Mouse (Mus musculus) 416B (cell line): Measurements from ENCODE around the gene Neurod1.
A peak's percentile ranks its signal among the peaks of the same experiment; 100 is the strongest.

Experiments
- DNase-seq: peaks from one replicate; pipeline ENCODE4 v3.0.0; 2011; ENCODE audit warnings: low read depth

The Neurod1 gene

GRCm38 (mm10) chr2:79456575-79457349 lies at the start of gene Neurod1, which contains the start of gene Cerkl:
Gene Neurod1, minus strand, starts transcription at chr2:79456751.
Gene Cerkl, minus strand, starts transcription at chr2:79456785.
- no peak for DNase-seq

DNA sequence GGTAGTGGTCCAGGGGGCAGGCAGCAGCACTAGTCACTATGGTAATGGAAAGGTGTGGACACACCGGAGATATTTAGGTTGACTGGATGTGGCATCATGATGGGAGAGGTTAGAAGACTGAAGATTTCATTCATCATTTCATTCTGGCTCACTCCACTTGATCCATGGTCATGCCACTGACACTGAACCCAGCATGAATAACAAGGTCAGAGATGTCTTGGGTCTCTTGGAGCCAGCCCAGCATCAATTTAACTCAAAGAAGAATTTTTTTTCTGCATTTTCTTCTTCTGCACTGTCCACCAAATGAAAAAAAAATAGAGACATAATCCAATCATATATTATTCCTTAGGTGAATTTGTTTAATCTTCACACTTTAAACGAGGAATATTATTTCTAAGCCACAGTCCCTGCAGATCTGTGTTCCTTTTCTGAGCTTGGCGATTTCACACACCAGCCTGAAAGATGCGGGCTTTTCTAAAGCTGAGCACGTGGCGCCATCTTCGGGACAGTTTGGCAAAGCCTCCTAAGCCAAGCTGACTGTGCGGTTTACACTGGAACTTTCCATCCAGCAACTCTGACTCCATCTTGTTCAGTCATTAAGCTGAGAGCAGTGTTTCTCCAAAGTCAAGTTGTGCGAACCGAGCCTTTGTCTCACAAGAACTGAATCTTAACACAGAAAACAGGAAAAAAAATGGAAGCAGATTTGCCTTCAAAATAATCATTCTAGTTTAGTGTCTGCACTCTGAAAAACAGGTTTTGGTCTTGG lies 42.6 kb upstream of the Neurod1 start:
- peak; percentile 84 for DNase-seq

DNA sequence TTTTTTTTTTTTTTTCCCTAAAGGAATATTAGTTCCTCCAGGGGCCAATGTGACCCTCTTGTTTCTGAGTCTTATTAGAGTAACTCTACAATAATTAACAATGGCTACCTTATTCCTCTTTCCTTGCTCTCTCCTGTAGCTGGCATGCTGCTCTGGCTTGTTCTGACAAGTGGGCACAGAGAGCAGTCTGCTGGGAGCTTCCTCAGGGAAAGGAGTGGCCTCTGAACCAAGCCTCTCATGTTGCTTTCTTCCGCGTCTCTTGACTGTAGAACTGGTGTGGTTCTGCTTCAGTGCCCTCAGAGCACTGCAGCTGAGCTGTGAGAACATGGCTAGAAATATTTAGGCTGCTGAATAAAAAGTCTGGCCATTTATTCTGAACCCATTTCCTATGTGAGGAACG lies 28.6 kb upstream of the Neurod1 start:
- no peak for DNase-seq

DNA sequence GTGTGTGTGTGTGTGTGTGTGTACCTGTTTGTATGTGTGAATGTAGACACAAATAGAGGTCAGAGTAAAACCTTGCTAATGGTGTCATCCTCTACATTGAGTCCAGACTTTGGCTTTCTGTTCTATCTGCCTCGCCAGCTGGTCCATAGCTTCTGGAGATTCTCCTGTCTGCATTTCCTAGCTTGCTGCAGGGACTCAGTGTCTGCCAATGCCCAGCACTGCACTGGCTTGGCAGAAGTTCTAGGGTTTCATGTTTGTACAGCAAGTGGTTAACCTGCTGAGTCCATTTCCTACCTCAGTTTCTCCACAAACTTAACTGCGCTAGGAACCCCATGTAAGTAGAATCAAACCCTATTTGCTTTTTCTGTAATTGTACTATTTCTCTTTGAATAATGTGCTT lies 26.0 kb upstream of the Neurod1 start:
- DNase-seq = no peak

DNA sequence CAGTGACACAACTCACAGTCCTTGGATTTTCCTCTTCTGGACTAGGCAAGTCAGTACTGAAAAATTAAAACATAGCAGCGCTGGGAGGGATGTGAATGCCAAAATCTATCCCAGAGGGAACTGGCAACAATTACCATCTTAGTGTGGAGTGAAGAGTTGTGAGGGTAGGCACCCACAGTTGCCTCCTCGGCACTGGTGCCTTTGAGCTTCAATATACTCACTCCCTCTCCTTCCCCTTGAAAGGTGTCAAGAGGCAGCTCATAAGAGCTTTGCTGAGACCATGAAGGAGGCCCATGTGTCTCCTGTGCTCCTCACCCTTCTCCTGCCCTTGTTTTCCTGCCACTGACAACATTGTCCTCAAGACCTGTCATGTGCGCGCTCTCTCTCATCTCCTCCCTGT lies 5.9 kb upstream of the Neurod1 start:
- no peak for DNase-seq

DNA sequence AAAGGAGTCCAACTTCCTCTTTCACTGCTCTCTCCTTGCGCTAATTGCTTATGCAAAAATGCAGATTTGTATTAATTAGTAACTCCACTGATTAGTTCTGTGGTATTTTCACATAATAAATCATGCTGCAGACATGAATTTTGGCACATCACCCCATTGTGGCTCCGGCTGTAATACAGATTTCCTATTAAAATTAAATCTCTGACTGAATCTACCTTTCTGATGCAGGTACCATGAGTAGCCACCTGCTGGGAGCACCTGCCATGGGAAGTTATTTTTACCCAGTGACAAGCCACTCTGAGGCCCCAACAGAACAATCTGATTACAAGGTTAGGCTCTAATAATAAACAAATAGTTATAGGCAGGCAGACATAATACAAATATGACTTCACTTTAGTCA lies 5.3 kb upstream of the Neurod1 start:
- no peak for DNase-seq

GRCm38 (mm10) chr2:79460586-79460985 lies 4.0 kb upstream of the Neurod1 start:
- DNase-seq = peak; percentile 9

- DNase-seq = no peak
Measured at GRCm38 (mm10) chr2:79460107-79460506, 3.6 kb upstream of the Neurod1 start.

- no peak for DNase-seq
Measured at GRCm38 (mm10) chr2:79459061-79460045, 2.8 kb upstream of the Neurod1 start.

- no peak for DNase-seq
Measured at GRCm38 (mm10) chr2:79457932-79458331, 1.4 kb upstream of the Neurod1 start.

DNA sequence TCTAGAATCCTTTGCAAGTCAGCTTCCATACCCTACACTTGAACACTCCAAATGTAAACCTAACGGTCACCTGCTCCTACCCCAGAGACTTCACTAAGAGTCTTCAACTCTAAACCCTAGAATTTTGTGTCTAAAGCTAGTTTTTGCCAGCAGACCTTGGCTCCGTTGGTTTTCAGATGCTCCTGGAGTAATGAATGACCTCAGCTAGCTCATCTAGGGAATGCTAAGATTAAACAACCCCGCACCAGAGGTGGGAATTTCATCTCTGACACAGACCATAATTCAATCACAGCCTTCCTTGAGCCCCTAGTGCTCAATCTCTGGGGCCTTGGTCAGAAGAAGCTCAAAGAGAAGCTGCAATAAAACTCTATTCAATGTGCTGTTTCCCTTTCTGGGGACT lies 883 bp upstream of the Neurod1 start:
- DNase-seq = no peak

GRCm38 (mm10) chr2:79455646-79456045 lies 905 bp downstream of the Neurod1 start:
- no peak for DNase-seq

DNA sequence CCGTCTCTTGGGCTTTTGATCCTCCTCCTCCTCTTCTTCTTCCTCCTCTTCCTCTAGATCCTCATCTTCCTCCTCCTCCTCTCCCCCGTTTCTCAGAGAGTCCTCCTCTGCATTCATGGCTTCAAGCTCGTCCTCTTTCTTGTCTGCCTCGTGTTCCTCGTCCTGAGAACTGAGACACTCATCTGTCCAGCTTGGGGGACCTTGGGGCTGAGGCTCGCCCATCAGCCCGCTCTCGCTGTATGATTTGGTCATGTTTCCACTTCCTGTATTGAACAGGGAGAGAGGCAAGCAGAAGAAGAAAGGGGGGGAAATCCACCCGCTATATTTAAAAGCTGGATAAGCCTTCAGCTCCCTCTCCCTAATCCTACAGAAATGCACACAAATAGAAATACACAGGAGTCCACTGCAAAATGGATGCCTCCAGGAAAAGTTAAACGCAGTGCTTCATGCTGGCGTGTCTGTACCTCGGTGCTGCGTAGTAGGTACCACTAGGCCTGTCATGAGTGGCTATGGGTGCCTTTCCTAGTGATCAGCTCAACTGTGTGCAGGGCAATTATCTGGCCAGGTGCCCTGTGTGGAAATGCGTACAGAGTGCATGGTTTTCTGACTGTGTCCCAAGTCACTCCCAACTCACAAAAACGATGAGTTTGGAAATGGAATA lies 1.6 kb downstream of the Neurod1 start:
- no peak for DNase-seq

DNA sequence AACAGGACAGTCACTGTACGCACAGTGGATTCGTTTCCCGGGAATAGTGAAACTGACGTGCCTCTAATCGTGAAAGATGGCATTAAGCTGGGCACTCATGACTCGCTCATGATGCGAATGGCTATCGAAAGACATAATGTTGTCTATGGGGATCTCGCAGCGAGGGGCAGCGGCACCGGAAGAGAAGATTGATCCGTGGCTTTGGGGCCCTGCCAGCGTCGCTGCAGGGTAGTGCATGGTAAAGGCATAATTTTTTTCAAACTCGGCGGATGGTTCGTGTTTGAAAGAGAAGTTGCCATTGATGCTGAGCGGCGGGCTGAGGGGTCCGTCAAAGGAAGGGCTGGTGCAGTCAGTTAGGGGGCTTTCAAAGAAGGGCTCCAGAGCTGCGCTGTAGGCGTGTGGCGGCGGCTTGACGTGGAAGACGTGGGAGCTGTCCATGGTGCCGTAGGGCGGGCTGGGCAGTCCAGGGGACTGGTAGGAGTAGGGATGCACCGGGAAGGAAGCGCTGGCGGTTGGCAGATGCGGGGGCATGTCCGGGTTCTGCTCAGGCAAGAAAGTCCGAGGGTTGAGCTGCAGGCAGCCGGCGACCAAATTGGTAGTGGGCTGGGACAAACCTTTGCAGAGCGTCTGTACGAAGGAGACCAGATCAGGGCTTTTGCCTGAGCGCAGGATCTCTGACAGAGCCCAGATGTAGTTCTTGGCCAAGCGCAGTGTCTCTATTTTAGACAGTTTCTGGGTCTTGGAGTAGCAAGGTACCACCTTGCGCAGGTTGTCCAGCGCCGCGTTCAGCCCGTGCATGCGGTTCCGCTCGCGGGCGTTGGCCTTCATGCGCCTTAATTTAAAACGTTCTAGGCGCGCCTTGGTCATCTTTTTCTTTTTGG lies 2.4 kb downstream of the Neurod1 start:
- no peak for DNase-seq

- no peak for DNase-seq
Measured at GRCm38 (mm10) chr2:79451438-79451837, 5.1 kb downstream of the Neurod1 start.

DNA sequence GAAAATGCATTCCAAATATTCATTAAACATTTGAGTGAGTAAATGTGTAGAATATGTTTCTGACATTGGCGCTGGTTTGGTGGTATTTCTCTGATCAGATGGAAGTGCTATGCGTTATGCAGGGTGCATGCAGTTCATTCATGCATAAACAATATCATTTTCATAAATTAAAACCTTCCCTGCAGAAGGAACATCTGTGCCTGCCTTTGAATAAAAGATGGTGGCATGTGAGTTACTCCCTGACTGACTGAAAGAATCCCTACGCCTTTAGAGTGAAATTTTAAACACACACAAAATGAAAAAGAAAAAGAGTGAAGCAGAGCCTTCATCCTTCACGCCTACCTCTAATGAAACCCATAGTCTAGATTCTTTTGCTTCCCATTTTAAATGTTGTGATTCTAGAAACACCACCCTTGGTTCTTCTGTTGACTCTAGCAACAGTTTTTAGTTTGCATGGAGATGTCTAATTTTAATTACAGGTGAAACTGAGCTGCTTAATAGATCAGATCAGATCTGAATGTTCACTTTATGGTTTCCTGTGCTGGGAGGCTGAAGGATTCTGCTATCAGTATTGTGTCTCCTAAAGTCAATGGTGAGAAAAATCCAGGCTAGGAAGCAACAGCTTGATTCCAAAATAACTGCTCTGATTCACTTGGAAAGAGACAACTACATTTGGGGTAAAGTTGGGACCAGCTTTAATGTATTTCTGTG lies 5.7 kb downstream of the Neurod1 start:
- no peak for DNase-seq

GRCm38 (mm10) chr2:79449371-79449770 lies 7.2 kb downstream of the Neurod1 start:
- DNase-seq = no peak

DNA sequence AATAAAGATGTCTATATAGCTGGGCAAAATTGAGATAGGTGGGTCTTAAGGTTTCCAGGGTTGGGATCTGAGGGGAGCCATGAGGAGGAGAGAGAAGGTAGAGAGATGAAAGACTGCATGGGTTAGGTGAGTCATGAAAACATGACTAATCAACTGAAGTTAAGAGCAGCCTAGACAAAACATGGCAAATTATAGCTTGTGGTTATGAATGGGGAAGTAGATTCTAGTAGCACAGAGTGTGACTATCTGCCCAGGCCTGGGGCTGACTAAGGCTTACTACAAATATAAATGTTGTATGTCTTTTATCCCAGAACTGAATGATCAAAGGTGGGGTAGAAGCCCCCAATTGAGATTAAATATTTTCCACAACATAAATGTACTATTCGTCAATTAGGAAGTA lies 9.4 kb downstream of the Neurod1 start:
- DNase-seq = peak; percentile 84

- DNase-seq = no peak
Measured at GRCm38 (mm10) chr2:79443861-79444620, 12.5 kb downstream of the Neurod1 start.
